Mouse (Mus musculus) brain, embryonic 14.5 days (tissue): Measurements from ENCODE around the gene Tmem109.

Source experiments
- CTCF ChIP-seq: fragments of 200-500 bp; IDR thresholded peaks from 2 replicates; pipeline ENCODE4 v1.5.1; 2012; ENCODE audit warnings: inconsistent platforms, mild to moderate bottlenecking, moderate library complexity, borderline replicate concordance; ENCODE audit not compliant: insufficient read depth, insufficient read length; ENCODE audit errors: extremely low read depth
- POLR2A ChIP-seq: fragments of 200-500 bp; IDR thresholded peaks from 2 replicates; pipeline ENCODE4 v1.6.1; 2012; ENCODE audit warnings: mild to moderate bottlenecking, inconsistent platforms, borderline replicate concordance; ENCODE audit not compliant: poor library complexity, insufficient read depth, insufficient read length, severe bottlenecking; ENCODE audit errors: extremely low read depth

DNA sequence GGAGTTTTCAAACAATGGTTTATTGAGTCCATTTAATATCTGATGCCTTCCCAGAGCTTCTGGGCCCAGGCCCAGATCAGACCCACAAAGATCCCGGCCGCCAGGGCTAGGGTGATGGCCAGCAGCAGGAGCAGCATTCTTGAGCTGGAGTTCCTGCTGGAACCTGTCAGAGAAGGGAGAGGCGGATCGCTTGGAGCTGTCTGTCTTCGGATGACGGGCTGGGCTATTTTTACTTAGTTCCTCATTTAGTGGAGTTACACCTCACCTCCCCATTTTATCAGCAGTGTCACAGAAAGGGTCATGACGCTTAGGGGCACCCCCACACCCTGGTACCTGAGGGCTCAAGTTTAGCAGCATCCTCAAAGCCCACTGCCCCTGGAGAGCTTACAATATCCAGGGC lies 32.5 kb upstream of the Tmem109 start:
- TF ChIP-seq POLR2A (no peak), CTCF (no peak)
